Comparison of ENCODE assay signal across 15 mouse cellular contexts in genomic region chr14:21958643-21959042, GRCm38 (mm10).
"Had no signal": no experiment of that assay in that cellular context is flagged by ENCODE, and none has a peak within 500 bp of the region (broad histone marks: within the 10 kb centered on the region; RNA-seq: fewer than 3 reads in every experiment).

No protein-coding gene starts in this region.

- H3K27me3 ChIP-seq: neural tube, embryonic 12.5 days; neural tube, embryonic 15.5 days; stomach, embryonic 15.5 days had no signal

- H3K4me1 ChIP-seq: stomach, embryonic 15.5 days had no signal

- H3K4me2 ChIP-seq: neural tube, embryonic 12.5 days; neural tube, embryonic 13.5 days; neural tube, embryonic 15.5 days; stomach, embryonic 15.5 days had no signal

- H3K36me3 ChIP-seq: neural tube, embryonic 12.5 days; neural tube, embryonic 13.5 days; neural tube, embryonic 15.5 days; stomach, embryonic 15.5 days had no signal

- H3K27ac ChIP-seq: neural tube, embryonic 12.5 days; neural tube, embryonic 13.5 days; neural tube, embryonic 15.5 days; stomach, embryonic 15.5 days; stomach, postnatal 0 days had no signal

- H3K9me3 ChIP-seq: neural tube, embryonic 12.5 days; neural tube, embryonic 13.5 days; neural tube, embryonic 15.5 days; stomach, embryonic 15.5 days had no signal

- H3K9ac ChIP-seq: neural tube, embryonic 12.5 days; neural tube, embryonic 13.5 days; neural tube, embryonic 15.5 days; stomach, embryonic 15.5 days had no signal

- DNase-seq: right cerebral cortex, adult 18-20 months; right cerebral cortex, postnatal 25 days; right cerebral cortex, postnatal 4 days; spleen, adult 18-20 months; thymus, adult 18-20 months; thymus, adult 2 months; thymus, postnatal 14 days; thymus, postnatal 25 days; thymus, postnatal 36 days; thymus, postnatal 4 days had no signal

- H3K4me3 ChIP-seq: neural tube, embryonic 12.5 days; neural tube, embryonic 13.5 days; neural tube, embryonic 15.5 days; stomach, embryonic 15.5 days had no signal
